Mouse (Mus musculus): ENCODE measurements around the gene Fbxo3. TPM values are rescaled to one million over a fixed set of nuclear protein-coding genes. Genes with fewer than 3 reads are reported as not detected.
"Not testable (repeated sequence)": the region's sequence is repeated elsewhere in the genome, so short reads cannot be mapped to it uniquely, and the experiment has no call there.

The Fbxo3 gene
- total RNA-seq, 2 experiments from 2014 or later = 44.9 to 46.3 TPM

DNA sequence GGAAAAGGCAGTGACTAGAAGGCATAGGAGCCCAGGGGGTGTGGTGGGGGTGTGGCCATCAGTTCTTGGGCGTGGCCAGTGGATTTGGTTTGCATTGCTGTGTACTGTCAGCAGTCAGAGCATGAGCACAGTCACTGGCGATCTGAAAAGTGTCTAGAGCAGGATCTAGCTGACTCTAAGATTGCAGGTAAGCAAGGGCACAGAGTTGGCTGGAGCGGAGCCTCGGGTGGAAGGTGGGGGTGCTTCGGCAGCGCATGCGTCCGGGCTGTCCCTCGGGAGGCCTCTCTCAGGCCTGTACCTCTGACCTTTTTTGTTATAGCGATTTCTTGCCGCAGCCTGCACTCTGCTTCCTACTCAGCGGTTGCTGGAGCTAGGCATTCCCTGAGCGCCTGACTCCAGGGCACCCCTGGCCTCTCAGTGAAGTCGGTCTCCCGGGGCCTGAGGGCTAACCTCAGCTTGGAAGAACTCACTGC, 68.3 kb downstream of the Fbxo3 start, which contains the start of gene Cd59a:
Gene Cd59a, plus strand, starts transcription at position 61 of the 473 bp plus-strand sequence.
- DNase-seq (ENCODE audit: low spot score) = peak; percentile 81

DNA sequence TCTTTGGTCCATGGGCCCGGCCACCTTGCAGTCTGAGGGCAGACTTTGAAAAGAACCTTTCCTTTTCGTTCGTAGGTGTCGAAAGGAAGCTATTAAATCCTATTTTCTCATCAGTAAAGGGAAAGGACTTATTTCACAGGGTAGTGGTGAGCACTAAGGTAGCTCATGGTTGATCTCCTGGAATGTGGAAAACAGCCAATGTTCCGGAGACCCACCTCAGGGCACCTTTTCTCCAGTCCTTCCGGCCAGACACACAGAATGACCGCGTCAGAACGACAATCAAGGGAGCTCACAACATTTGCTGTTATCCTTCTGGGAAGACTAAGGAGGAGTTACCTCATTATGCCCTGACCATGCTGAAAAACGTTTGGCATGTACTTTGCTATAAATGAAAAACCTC, 68.7 kb downstream of the Fbxo3 start:
- no peak for DNase-seq (ENCODE audit: low spot score)

DNA sequence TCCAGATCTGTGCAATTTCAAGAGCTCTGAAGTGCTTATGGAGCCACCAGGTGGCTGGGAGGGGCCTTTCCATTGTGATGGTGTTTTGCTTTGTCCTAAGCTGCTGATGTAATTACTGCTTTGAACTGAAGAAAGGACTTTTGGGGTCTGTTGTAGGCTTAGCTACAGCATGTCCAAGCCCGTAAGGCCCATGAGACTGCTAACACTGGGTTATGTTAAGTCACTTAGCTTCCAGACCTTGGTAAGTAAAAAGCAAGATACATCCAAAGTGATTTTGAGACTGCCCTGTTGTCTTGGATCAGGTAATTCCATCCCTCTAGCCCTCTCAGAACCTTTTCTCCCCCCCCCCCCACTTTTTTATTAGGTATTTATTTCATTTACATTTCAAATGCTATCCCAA, 69.3 kb downstream of the Fbxo3 start:
- not testable (repeated sequence) for DNase-seq (ENCODE audit: low spot score)

DNA sequence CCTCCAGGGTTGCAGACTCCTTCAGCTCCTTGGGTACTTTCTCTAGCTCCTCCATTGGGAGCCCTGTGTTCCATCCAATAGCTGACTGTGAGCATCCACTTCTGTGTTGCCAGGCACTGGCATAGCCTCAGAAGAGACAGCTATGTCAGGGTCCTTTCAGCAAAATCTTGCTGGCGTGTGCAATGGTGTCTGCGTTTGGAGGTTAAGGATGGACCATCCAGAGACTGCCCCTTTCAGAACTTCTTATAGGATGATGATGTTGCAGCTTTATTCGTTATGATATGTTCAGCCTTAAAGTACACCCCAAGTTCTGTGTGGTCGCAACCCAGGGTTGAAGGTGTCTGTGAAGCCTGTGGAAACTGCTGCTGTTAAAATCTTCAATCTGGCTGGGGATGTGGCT, 69.9 kb downstream of the Fbxo3 start:
- not testable (repeated sequence) for DNase-seq (ENCODE audit: low spot score)

DNA sequence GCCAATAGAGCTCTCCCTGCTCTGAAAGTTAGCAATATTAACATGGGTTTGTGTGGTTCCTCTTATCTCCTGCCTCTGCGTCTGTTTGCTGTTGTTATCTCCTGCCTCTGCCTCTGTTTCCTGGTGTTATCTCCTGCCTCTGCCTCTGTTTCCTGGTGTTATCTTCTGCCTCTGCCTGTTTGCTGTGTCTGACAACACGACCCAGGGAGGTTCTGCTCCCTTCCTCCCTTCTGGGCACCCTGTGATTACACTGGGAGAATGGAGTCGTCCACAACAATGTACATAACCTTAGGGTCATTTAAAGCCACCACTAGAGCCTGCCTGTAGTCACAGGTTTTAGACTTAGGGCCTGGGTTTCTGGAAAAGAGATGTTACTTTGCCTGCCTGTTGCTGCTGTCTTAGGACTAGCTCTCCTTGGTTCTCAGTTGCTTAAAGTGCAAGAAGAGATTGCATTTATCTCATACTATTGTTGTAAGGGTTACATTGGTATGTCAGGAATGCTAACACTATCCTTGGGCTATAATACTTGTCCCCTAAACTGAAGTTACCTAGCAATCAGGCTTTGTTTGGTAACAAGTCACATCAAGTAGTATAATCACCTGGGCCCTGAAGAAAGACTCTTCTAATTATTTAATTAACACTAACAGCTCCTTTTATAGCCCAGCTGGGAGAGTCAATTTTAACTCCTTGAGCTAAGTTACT, 71.2 kb downstream of the Fbxo3 start:
- no peak for DNase-seq (ENCODE audit: low spot score)

DNA sequence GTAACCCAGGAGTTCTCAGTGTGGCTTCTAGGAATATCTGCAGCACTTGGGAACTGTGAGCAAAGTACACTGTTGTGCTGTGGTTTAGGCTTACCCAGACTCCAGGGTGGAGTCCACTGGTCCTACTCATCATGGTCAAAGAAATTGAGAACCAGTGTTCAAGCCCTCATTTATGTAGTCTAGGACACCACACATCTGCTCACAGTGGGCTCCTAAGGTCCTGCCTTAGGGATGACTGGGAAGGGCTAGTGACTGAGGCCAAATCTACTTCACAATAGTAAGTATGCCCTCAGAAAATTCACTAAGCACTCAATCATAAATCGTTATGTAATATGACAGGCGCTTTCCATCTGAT, 71.7 kb downstream of the Fbxo3 start:
- no peak for DNase-seq (ENCODE audit: low spot score)

DNA sequence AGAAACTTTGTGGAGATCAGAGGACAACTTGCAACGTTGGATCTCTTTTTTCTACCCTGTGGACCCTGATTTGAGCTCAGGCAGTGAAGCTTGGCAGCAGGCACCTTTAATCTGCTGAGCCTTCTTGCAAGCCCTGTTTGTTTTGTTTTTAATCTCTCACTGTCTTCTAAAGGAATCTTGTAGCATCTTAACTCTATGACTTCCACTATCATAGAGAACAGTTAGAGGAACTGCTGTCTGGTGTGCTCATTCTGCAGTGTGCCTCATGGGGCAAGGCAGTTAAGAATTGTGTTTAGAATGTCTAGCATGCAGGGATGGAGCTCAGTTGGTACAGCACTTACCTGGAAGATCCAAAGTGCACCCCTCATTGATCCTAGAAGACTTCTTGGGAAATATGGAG, 72.4 kb downstream of the Fbxo3 start:
- DNase-seq (ENCODE audit: low spot score) = no peak

DNA sequence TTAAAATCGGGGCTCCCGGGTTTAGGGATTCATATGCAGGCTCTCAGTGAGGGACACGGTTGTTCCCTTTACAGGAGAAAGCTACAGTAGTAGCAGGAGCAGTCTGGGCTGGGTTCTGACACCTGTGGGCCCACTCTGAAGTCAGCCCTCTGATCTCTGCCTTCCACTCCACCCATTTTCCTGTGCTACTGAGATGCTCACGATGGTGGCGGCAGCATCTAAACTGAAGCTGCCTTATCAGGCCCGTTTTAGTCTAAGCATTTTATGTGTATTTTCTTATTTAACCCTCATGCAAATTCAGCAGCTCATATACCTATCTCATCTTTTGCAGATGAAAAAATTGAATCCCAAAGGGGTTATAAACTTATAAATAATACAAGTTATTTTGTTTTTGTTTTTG, 77.3 kb downstream of the Fbxo3 start:
- DNase-seq (ENCODE audit: low spot score) = no peak

DNA sequence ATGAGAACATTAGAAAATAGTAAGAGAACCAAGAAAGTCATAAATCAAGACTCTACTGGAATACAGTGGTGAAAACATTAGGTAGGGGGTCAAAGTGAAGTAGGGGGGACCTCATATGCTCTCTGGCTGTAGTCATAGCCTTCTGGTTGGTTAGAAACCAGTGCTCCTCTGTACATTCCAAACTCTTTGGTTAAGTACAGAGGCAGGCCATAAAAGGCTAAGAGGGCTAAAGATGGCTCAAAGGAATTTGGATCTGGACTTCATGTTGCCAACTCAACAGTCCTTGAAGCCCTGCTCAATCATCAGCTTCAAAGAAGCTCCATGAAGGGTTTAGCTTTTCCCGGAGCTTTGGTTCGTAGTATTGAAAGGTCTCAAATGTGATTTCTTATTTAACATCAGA, 81.5 kb downstream of the Fbxo3 start:
- not testable (repeated sequence) for DNase-seq (ENCODE audit: low spot score)

DNA sequence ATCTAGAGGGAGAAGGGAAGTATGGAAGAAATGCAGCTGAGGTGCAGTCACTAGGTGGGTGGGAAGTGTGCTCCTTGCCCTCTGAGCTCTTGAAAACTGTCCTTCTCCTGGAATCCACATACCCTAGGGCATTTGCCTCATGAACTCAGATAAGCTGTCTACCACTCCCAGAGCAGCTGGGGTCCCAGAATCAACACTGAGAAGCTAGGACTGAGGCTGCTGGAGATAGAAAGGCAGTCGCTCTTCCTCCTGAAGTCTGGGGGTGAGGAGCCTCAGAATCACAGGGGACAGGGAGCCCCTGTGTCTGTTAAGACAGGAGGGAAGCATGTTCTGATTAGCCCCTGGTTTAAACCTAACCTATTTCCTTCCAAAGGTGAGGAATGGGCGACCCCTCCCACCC, 82.0 kb downstream of the Fbxo3 start:
- DNase-seq (ENCODE audit: low spot score) = no peak

DNA sequence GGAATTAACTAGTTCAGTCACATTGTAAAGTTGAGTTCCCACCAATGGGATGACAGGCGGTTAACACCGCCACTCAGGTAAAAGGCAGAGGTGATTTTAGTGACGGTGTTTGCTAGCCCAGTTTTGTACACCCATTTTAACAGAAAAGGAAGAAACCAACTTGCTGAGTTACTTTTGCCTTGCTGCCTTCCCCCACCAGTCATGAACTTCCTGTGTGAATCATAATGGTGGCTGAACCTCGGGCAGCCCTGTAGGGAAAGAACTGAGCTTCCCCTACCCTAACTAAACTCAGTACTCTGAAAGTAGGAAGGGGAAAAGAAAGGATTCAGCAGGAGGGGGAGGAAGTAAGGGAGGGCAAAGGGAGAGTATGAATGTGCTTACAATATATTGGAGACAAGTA, 82.5 kb downstream of the Fbxo3 start:
- DNase-seq (ENCODE audit: low spot score) = no peak

DNA sequence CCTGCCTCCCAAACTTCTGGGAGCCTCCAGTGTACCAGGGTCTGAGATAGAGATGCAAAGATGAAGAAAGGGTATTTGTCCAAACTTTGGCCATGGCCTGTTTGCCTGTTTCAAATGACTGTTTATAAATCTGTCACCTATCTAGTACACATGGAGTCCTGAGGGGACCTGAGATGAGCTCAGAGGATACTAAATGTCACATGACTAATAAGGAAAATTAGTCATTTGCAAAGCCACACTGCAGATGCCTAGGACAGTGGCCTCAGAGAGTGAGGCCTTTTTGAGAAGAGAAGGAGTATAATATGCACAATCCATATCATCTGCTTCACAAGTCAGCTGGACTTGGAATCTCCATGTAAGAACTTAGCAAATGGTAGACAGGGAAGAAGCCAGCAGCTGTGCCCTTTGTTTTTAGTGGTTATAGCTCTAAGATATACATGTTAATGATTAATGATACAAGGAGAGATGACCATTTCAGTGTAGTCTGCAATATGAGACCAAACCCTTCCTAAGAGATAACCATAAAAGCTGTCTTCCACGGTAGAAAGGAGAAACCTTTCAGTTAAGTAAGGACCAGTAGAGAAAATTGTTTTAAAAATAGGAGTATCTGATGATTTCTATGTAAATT, 83.8 kb downstream of the Fbxo3 start:
- DNase-seq (ENCODE audit: low spot score) = not testable (repeated sequence)

Other genes with a start within 250 kb of the Fbxo3 start
- 10 to 100 TPM; 92.9 to 94.5 TPM for gene Caprin1, start 230.1 kb upstream of the Fbxo3 start, total RNA-seq (2021)
- 1 to 10 TPM; 4.9 to 5.9 TPM for gene Lmo2, start 69.7 kb upstream of the Fbxo3 start, total RNA-seq (2021)
- gene 4931422A03Rik, start 640 bp downstream of the Fbxo3 start, total RNA-seq (2021) = not detected
- gene Gm10912, start 38.1 kb downstream of the Fbxo3 start, total RNA-seq (2021) = under 1 TPM; 0.14 to 0.24 TPM
- gene Gm10799, start 40.8 kb downstream of the Fbxo3 start, total RNA-seq (2021) = not detected
- gene Cd59b, start 42.1 kb downstream of the Fbxo3 start, total RNA-seq (2021) = 1 to 10 TPM; 2.8 to 3.0 TPM
- gene Cd59a, start 68.1 kb downstream of the Fbxo3 start, total RNA-seq (2021) = 10 to 100 TPM; 15.0 to 16.7 TPM
- gene A930018P22Rik, start 95.0 kb downstream of the Fbxo3 start, total RNA-seq (2021) = under 1 TPM; 0.48 to 0.66 TPM

Measured in gastrocnemius, adult 18-20 months (tissue).